Mouse (Mus musculus) urinary bladder, adult 18-20 months (tissue): Measurements from ENCODE around the gene Ntmt1.

Experiments
- DNase-seq, 2 experiments: peaks; one replicate each; pipeline ENCODE4 v3.0.0; 2022; ENCODE audit warnings: low spot score in 2 of 2, mixed read lengths in 2 of 2

Gene Ntmt1

GRCm38 (mm10) chr2:30807648-30808295 lies at the start of gene Ntmt1:
Ntmt1 (plus strand) TSS chr2:30807826.
- peak; percentile 98 to 100 for DNase-seq

DNA sequence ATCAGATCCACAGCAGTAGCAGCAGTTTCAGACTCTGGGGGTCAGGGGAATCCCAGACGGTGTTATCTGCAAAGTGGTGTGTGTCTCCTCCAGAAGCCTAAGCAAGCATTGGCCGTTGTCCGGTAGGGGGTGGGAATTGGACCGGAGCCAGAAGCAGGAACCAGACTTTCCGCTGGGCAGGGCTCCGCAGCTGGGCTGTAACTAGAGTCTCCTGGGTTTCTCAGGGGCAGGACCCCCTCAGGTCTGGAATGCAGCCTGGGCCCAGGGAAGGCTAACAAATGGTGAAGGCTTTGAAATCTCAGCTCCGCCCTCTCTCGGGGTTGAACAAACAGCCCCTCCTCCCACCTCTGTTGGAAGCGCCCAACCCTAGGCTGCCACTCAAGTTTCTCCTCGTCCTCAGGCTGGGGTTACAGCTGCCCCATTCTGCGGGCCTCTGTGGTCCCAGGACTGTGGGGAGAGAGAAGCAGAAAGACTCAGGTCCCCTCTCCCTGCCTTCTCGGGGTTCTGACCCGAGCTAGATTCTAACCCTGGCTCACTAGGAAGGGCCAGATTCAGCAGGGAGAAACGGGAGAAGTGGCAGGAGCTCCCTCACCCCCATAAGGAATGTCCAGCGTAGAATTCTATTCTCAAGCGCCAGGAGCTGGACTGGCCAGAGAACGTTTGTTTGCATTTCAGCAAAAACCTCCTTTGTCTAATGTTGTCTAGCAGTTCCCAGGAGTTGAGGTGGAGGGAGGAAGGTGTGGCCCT lies 49.1 kb upstream of the Ntmt1 start:
- peak; percentile 69 to 78 for DNase-seq

GRCm38 (mm10) chr2:30759088-30759374 lies 48.6 kb upstream of the Ntmt1 start:
- no peak for DNase-seq

DNA sequence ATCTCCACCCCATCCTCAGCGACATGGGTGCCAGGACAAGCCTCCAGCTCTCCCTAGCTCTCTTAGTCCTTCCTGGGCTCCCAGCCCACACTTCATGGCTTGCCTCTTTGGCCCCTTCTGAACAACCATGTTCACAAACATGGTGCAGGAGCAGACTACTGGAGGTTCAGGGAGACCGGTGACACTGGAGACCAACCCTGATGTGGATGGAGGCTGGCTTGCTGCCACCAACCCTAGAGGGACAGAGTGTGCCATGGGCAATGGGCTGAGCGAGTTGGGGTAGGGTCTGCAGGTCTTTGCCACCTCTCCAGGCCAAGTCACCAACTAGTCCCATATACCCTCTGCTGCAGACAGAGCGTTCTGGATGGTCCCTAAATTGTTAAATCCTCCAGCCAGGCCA lies 48.2 kb upstream of the Ntmt1 start:
- no peak for DNase-seq

DNA sequence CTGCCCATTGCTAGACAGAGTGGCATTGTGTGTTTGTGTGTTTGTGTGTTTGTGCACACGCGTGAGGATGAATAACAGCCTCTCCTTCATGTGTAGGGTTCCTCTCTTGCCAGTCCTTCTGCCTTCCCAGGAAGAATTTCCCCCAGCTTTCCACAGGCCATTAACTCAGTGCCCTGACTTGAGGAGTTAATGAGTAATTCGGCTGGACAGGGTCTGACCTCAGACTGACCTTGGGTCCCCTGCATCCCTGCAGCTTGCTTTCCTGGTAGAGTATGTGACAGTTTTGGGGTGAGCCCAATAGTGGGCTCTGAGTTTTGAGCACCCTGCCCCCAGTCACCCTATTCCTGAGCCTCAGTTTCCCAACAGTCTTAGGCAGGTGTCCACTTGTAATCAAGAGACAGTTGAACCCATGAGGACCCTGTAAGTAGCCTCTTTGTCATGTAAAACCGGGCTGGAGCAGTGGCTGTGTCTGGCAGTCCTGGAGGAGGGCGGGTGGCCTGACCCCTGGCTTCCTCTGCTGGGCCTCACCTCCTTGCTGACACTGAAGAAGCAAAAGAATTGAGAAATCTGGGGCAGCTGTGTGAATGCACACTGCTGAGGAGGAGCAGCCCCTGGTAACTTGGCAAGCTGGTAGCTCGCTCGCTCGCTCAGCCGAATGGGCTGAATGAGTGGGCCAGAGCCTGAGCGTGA lies 47.6 kb upstream of the Ntmt1 start:
- no peak for DNase-seq

- no peak for DNase-seq
Observed at GRCm38 (mm10) chr2:30760706-30761105, 46.9 kb upstream of the Ntmt1 start.

GRCm38 (mm10) chr2:30766446-30766845 lies 41.2 kb upstream of the Ntmt1 start:
- no peak for DNase-seq

DNA sequence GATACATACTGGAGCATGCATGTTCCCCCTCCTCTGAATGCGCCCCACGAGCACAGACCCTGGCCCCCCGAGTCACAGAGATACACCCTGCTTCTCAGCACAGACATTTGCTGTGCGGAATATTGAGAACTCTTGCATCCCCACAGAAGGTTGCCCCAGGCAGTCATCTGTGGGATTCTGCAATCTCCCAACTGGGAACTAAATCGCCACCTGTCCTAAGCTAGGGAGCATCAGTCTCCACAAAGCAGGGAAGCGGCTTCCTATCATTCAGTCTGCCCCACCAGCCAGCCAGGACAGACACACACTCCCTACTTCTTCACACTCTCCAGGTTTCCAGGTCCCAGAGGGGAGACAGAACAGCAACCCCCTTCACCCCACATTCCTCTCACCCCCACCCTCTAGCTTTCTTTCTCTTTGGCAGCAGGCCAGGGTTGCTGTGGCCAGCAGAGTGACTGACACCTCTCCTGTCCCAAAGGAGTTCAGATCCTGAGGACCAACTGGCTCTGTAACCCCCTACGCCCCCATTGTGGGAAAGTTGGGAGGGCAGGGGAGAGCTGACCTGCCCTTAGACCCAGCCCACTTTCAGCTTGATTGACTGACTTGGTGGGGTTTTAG lies 39.9 kb upstream of the Ntmt1 start:
- no peak for DNase-seq

- DNase-seq = no peak
Observed at GRCm38 (mm10) chr2:30768529-30768928, 39.1 kb upstream of the Ntmt1 start.

DNA sequence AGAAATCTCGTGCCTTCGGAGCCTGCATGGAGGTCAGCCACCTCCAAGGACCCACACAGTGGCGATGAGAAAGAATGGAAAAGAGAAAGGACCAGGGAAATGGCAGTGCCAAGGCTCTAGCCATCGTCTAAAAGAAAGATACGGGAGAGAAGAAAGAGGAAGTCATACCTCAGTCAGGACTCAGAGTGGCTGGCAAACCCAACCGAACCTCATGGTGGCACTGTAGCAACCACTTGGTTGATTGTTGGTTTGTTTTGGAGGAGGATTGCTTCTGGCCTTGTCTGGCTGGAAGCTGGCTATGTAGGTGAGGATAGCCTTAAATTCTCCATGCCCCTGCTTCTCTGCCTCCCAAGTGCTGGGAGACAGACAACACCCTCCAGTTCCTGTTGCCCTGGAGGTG lies 38.4 kb upstream of the Ntmt1 start:
- no peak for DNase-seq

GRCm38 (mm10) chr2:30771368-30771805 lies 36.2 kb upstream of the Ntmt1 start:
- no peak for DNase-seq

DNA sequence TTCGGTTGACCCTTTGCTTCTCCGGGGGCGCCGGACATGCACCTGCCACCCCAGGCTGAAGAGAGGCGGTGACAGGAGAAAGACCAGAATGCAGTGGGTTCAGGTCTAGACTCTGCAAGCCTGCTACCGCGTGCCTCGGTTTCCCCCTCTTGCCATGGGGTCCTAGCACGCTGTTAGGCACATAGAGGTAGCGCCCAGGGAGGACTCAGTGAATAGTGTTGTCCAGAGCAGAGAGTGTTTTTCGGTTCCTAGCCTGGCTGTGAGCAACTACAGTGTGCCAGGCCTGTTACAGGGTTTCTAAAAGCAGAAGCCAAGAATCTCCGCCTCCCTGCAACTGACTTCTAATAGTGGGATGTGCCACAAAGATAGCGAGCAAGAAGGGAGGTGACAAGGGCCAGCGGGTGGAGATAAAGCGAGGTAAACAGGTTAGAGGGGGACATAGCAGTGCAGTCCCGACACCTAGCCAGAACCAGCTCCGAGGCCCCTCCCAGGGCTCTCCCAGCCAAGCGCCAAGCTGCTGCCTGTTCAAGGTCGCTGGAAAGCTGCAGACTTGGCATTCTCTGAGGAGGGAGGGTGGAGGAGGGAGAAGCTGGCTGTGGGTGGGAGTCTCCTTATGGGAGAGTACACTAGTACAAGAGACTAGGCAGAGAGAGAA lies 35.7 kb upstream of the Ntmt1 start:
- DNase-seq = peak; percentile 47 to 54

DNA sequence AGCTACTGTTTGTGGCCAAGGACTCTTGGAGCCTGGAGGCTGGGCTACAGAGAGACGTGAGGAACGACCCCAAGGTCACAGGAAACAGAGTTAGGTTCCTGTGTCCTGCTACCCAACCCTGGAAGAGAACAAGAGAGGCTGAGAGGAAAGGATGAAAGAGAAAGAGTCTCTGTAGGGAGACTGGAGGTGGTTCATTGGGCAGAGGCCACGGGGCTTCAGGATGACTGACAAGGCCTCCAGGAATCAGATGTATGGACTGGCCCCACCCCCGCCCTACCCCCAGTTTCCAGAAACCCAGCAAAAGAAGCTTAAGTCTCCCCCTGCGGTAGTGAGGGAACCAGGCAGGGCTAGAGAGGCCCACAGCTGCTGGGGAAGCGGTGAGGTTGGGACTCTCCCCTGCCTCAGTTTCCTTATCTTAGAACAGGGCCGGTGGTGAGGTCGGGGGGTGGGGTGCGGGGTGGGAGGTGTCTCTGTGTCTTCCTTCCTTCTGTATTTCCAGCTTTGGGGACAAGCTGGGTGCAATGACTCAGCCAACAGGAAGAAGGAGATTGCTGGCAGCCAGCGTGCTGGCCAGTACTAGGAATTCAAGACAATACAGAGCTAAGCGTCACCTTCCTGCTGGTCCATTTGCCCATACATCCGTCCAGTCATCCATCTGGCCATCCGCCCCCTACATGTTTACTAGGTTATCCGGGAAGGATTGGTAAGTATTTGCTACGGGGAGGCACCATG lies 34.9 kb upstream of the Ntmt1 start:
- no peak for DNase-seq

GRCm38 (mm10) chr2:30773313-30774005 lies 34.2 kb upstream of the Ntmt1 start:
- no peak for DNase-seq

DNA sequence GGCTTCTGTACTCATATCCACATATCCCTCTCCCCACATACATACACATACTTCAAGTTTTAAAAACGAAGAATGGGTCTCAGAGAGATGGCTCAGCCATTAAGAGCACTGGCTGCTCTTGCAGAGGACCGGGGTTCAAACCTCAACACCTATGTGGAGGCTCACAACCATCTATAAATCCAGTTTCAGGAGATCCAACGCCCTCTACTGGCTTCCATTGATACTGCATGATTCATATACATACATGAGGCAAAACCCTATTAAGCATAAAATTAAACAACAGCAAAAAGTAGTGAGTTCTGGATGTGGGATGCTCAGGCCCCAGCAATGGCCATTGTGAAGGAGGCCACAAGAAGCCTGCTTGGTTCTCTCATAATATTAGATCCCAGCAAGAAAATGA lies 31.7 kb upstream of the Ntmt1 start:
- no peak for DNase-seq

GRCm38 (mm10) chr2:30777266-30777665 lies 30.4 kb upstream of the Ntmt1 start:
- DNase-seq = no peak

GRCm38 (mm10) chr2:30778235-30778634 lies 29.4 kb upstream of the Ntmt1 start:
- no peak for DNase-seq

- DNase-seq = no peak
Observed at GRCm38 (mm10) chr2:30779241-30779640, 28.4 kb upstream of the Ntmt1 start.

GRCm38 (mm10) chr2:30782312-30783290 lies 25.0 kb upstream of the Ntmt1 start:
- no peak for DNase-seq

- peak in 1 of 2 experiments; percentile 62 for DNase-seq
Observed at GRCm38 (mm10) chr2:30783346-30783745, 24.3 kb upstream of the Ntmt1 start.
